Mouse (Mus musculus) ES-Bruce4 (cell line): ENCODE measurements around the gene Zbtb2.

Experiments used
- CTCF ChIP-seq: IDR thresholded peaks from one replicate; pipeline ENCODE4 v1.8.1; 2011; ENCODE audit warnings: low read depth, low read length
- EP300 ChIP-seq: IDR thresholded peaks from 2 replicates; pipeline ENCODE4 v1.6.1; 2011; ENCODE audit warnings: low read depth, low read length; ENCODE audit not compliant: insufficient read depth
- POLR2A ChIP-seq: IDR thresholded peaks from one replicate; pipeline ENCODE4 v1.8.1; 2011; ENCODE audit warnings: low read length; ENCODE audit not compliant: insufficient read depth

DNA sequence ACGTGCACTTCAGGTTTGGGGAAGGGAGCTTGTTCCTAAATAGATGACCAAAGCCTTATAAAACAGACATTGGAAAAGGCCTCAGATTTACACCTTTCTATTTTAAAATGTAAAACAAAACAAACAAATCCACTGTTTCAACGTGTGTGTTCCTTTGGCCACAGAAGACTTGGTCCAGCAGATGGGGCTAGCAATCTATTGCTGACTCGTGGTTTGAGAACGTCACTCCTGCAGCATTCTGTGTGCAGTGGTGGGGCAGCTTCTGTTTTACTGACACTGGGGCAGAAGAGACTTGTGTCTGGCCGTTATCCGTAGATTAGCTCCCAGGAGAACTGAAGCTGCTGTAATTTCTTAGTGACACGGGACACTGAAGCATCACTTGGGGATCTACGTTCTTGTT lies 37.3 kb upstream of the Zbtb2 start:
- peak; percentile 25 for TF ChIP-seq CTCF
- TF ChIP-seq POLR2A = no peak
- TF ChIP-seq EP300 = no peak
